Mouse (Mus musculus): ENCODE measurements at regions not wholly inside any gene's neighbourhood (a gene's known extent, or its start where the extent isn't known, plus 50 kb on each side); places are given as distances from the start of the nearest gene placed in this dataset.
A peak's percentile ranks its signal among the peaks of the same experiment; 100 is the strongest.

GRCm38 (mm10) chr9:30101942-30102341, 139.0 kb upstream of the Ntm start:
- TF ChIP-seq CTCF (conservative IDR thresholded peaks at IDR 0.05; ENCODE audit: low read length) (no peak), POU5F1 (IDR thresholded peaks at IDR 0.05; ENCODE audit: borderline replicate concordance, low read length) (no peak), NANOG (IDR thresholded peaks at IDR 0.05; ENCODE audit: borderline replicate concordance, low read length) (no peak)
- Histone ChIP-seq H3K4me3 (replicated peaks; ENCODE audit: low read length) (no peak overlapping the region), H3K36me3 (ENCODE audit: insufficient read depth, low read length) (no peaks in the 10 kb centered on the region), H3K9me3 (ENCODE audit: low read length) (no peaks in the 10 kb centered on the region), H3K27me3 (ENCODE audit: insufficient read depth, low read length) (no peaks in the 10 kb centered on the region), H3K4me1 (replicated peaks; ENCODE audit: low read depth, low read length) (no peaks in the 10 kb centered on the region)

GRCm38 (mm10) chr9:30122371-30122770, 159.4 kb upstream of the Ntm start:
- no peaks in the 10 kb centered on the region for H3K27me3 ChIP-seq (ENCODE audit: insufficient read depth, low read length)
- no peak overlapping the region for H3K4me3 ChIP-seq (replicated peaks; ENCODE audit: low read length)
- H3K4me1 ChIP-seq (replicated peaks; ENCODE audit: low read depth, low read length): no peaks in the 10 kb centered on the region
- H3K36me3 ChIP-seq (ENCODE audit: insufficient read depth, low read length): no peaks in the 10 kb centered on the region
- TF ChIP-seq POU5F1 (IDR thresholded peaks at IDR 0.05; ENCODE audit: borderline replicate concordance, low read length) (no peak), NANOG (IDR thresholded peaks at IDR 0.05; ENCODE audit: borderline replicate concordance, low read length) (no peak), CTCF (conservative IDR thresholded peaks at IDR 0.05; ENCODE audit: low read length) (no peak)
- no peaks in the 10 kb centered on the region for H3K9me3 ChIP-seq (ENCODE audit: low read length)

GRCm38 (mm10) chr9:30129151-30129550, 166.2 kb upstream of the Ntm start:
- Histone ChIP-seq H3K4me3 (replicated peaks; ENCODE audit: low read length) (no peak overlapping the region), H3K9me3 (ENCODE audit: low read length) (peaks cover 4% of the 10 kb centered on the region; the same call in 1 of the 2 replicates), H3K4me1 (replicated peaks; ENCODE audit: low read depth, low read length) (no peaks in the 10 kb centered on the region), H3K27me3 (ENCODE audit: insufficient read depth, low read length) (no peaks in the 10 kb centered on the region), H3K36me3 (ENCODE audit: insufficient read depth, low read length) (no peaks in the 10 kb centered on the region)
- TF ChIP-seq CTCF (conservative IDR thresholded peaks at IDR 0.05; ENCODE audit: low read length): no peak
- no peak for TF ChIP-seq POU5F1 (IDR thresholded peaks at IDR 0.05; ENCODE audit: borderline replicate concordance, low read length)
- no peak for TF ChIP-seq NANOG (IDR thresholded peaks at IDR 0.05; ENCODE audit: borderline replicate concordance, low read length)

GRCm38 (mm10) chr9:30131626-30132025, 168.7 kb upstream of the Ntm start:
- no peaks in the 10 kb centered on the region for H3K27me3 ChIP-seq (ENCODE audit: insufficient read depth, low read length)
- no peak for TF ChIP-seq CTCF (conservative IDR thresholded peaks at IDR 0.05; ENCODE audit: low read length)
- no peak for TF ChIP-seq POU5F1 (IDR thresholded peaks at IDR 0.05; ENCODE audit: borderline replicate concordance, low read length)
- no peak for TF ChIP-seq NANOG (IDR thresholded peaks at IDR 0.05; ENCODE audit: borderline replicate concordance, low read length)

GRCm38 (mm10) chr9:30134303-30134702, 171.4 kb upstream of the Ntm start:
- TF ChIP-seq CTCF (conservative IDR thresholded peaks at IDR 0.05; ENCODE audit: low read length) (no peak), NANOG (IDR thresholded peaks at IDR 0.05; ENCODE audit: borderline replicate concordance, low read length) (no peak), POU5F1 (IDR thresholded peaks at IDR 0.05; ENCODE audit: borderline replicate concordance, low read length) (no peak)
- no peaks in the 10 kb centered on the region for H3K36me3 ChIP-seq (ENCODE audit: insufficient read depth, low read length)

More at GRCm38 (mm10) chr9:30131626-30132025, 168.7 kb upstream of the Ntm start:
- no peak overlapping the region for H3K4me3 ChIP-seq (replicated peaks; ENCODE audit: low read length)
- no peaks in the 10 kb centered on the region for H3K36me3 ChIP-seq (ENCODE audit: insufficient read depth, low read length)
- peaks cover 4% of the 10 kb centered on the region; the same call in 1 of the 2 replicates for H3K9me3 ChIP-seq (ENCODE audit: low read length)
- H3K4me1 ChIP-seq (replicated peaks; ENCODE audit: low read depth, low read length): no peaks in the 10 kb centered on the region

GRCm38 (mm10) chr9:30137611-30138287, 174.8 kb upstream of the Ntm start:
- 0 out of 2 replicates have a peak overlapping the region, but pooled peaks have one; percentile 20 for H3K4me3 ChIP-seq (replicated peaks; ENCODE audit: low read length)
- no peaks in the 10 kb centered on the region for H3K27me3 ChIP-seq (ENCODE audit: insufficient read depth, low read length)
- TF ChIP-seq NANOG (IDR thresholded peaks at IDR 0.05; ENCODE audit: borderline replicate concordance, low read length): no peak
- TF ChIP-seq CTCF (conservative IDR thresholded peaks at IDR 0.05; ENCODE audit: low read length): peak; percentile 54
- H3K4me1 ChIP-seq (replicated peaks; ENCODE audit: low read depth, low read length): no peaks in the 10 kb centered on the region
- H3K9me3 ChIP-seq (ENCODE audit: low read length): peaks cover 9% of the 10 kb centered on the region; the same call in 1 of the 2 replicates
- no peaks in the 10 kb centered on the region for H3K36me3 ChIP-seq (ENCODE audit: insufficient read depth, low read length)

More at GRCm38 (mm10) chr9:30134303-30134702, 171.4 kb upstream of the Ntm start:
- Histone ChIP-seq H3K9me3 (ENCODE audit: low read length) (peaks cover 9% of the 10 kb centered on the region; the same call in 1 of the 2 replicates), H3K27me3 (ENCODE audit: insufficient read depth, low read length) (no peaks in the 10 kb centered on the region), H3K4me3 (replicated peaks; ENCODE audit: low read length) (no peak overlapping the region), H3K4me1 (replicated peaks; ENCODE audit: low read depth, low read length) (no peaks in the 10 kb centered on the region)

- H3K36me3 ChIP-seq (ENCODE audit: insufficient read depth, low read length): no peaks in the 10 kb centered on the region
- H3K27me3 ChIP-seq (ENCODE audit: insufficient read depth, low read length): no peaks in the 10 kb centered on the region
- H3K4me1 ChIP-seq (replicated peaks; ENCODE audit: low read depth, low read length): no peaks in the 10 kb centered on the region
- TF ChIP-seq NANOG (IDR thresholded peaks at IDR 0.05; ENCODE audit: borderline replicate concordance, low read length): no peak
- TF ChIP-seq CTCF (conservative IDR thresholded peaks at IDR 0.05; ENCODE audit: low read length): no peak
- no peak for TF ChIP-seq POU5F1 (IDR thresholded peaks at IDR 0.05; ENCODE audit: borderline replicate concordance, low read length)
- peaks cover 18% of the 10 kb centered on the region for H3K9me3 ChIP-seq (ENCODE audit: low read length)
- no peak overlapping the region for H3K4me3 ChIP-seq (replicated peaks; ENCODE audit: low read length)
These were observed 177.2 kb upstream of the Ntm start for GRCm38 (mm10) chr9:30140188-30140587.

GRCm38 (mm10) chr9:30141186-30141585, 178.2 kb upstream of the Ntm start:
- peaks cover 19% of the 10 kb centered on the region for H3K9me3 ChIP-seq (ENCODE audit: low read length)
- H3K36me3 ChIP-seq (ENCODE audit: insufficient read depth, low read length): no peaks in the 10 kb centered on the region
- no peak overlapping the region for H3K4me3 ChIP-seq (replicated peaks; ENCODE audit: low read length)
- no peaks in the 10 kb centered on the region for H3K27me3 ChIP-seq (ENCODE audit: insufficient read depth, low read length)
- no peak for TF ChIP-seq CTCF (conservative IDR thresholded peaks at IDR 0.05; ENCODE audit: low read length)
- no peak for TF ChIP-seq NANOG (IDR thresholded peaks at IDR 0.05; ENCODE audit: borderline replicate concordance, low read length)
- TF ChIP-seq POU5F1 (IDR thresholded peaks at IDR 0.05; ENCODE audit: borderline replicate concordance, low read length): no peak
- no peaks in the 10 kb centered on the region for H3K4me1 ChIP-seq (replicated peaks; ENCODE audit: low read depth, low read length)

All from E14TG2a.4 (cell line).